Mouse (Mus musculus) frontal cortex, postnatal 36 days (tissue): Measurements from ENCODE around the gene 2210011C24Rik.
"Not testable (repeated sequence)": the region's sequence is repeated elsewhere in the genome, so short reads cannot be mapped to it uniquely, and the experiment has no call there.

ENCODE experiments used
- DNase-seq, 2 experiments: peaks; one replicate each; pipeline ENCODE4 v3.0.0; 2022; ENCODE audit warnings: low spot score in 2 of 2

2210011C24Rik gene

DNA sequence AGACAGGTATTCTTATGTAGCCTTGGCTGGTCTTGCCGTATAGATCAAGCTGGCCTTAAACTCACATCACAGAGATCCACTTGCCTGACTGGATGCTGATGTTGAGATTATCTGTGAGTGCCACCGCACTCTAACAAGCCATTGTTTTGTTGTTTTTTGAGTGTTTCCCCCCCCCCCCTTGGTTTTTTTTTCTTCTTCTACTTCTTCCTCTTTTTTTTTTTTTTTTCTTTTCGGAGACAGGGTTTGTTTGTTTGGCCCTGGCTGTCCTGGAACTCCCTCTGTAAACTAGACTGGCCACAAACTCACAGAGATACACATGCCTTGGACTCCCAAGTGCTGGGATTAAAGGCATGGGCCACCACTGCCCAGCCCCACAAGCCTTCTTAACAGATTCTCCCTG lies 17.9 kb downstream of the 2210011C24Rik start:
- DNase-seq = no peak

DNA sequence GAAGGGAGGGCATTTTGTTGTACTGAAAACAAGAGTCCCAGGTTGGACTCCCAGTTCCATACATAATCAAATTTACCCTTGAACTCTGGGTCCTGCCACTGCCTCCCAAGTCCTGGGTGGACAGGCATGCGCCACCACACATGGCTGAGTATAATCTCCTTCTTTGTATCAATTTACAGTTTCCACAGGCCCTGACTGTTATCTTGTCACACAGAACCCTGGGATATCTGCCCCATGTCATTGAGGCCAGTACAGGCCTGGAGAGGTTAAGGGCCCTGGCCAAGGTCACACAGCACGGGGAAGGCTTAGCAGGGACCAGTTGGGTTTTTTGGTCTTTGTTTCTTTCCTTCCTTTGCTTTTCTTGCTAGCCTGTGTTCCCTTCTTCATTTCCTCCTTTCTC lies 19.5 kb downstream of the 2210011C24Rik start:
- DNase-seq = no peak

DNA sequence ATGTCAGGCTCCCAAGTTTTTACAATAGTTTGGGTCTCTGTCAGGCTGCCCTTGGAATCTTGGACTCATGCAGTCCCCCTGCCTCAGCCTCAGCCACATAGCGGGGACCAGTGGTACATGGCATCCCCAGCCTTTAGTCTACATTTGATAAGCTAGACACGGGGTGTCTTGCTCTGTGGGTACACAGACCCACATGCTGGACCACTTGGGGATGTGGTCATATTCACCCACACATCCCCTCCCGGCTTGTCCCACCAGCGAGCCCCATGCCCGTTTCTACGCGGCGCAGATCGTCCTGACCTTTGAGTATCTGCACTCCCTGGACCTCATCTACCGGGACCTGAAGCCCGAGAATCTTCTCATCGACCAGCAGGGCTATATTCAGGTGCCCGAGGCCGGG lies 21.8 kb downstream of the 2210011C24Rik start:
- DNase-seq = no peak

DNA sequence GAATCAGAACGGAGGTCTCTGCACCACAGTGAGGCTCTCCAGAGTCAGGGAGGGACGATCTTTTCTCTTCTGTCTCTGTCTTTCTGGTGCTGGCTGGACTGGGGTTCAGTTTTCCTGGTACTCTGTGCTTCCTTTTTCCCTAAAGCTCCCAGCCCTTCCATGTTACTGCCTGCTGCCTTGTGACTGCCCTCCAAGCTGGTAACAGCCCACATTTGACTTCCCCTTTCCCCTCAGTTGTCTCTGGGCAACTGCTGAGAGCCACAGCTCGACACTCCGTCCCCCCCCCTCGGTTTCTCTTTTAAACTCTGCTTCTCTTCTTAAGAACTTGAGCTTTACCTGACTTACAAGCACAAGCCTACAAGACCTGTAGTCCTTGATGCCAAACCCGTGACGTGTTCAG lies 22.7 kb downstream of the 2210011C24Rik start:
- DNase-seq = no peak

DNA sequence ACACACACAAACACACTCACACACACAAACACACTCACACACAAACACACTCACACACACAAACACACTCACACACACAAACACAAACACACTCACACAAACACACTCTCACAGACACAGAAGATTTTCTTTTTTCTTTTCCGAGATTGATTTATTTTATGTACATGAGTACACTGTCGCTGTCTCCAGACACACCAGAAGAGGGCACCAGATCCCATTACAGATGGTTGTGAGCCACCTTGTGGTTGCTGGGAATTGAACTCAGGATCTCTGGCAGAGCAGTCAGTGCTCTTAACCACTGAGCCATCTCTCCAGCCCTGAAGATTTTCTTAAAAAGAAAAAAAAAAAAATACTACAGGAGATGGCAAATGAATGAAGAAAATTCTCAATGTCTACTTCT lies 28.7 kb downstream of the 2210011C24Rik start:
- DNase-seq = not testable (repeated sequence)

DNA sequence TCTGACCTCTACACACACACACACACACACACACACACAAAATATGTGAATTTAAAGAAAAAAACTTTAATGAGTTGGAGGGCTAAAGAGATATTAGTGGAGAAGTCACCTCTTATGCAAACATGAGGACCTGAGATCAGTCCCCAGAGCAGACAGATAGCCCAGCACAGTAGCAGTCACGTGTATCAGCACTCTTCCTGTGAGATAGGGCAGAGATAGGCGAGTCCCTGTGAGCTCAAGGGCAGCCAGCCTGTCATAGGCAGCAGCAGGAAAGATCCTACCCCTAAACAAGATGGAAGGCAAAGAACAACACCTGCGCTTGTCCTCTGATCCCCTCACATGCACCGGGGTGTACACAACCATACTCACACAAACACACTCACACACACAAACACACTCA lies 29.5 kb downstream of the 2210011C24Rik start:
- no peak for DNase-seq

DNA sequence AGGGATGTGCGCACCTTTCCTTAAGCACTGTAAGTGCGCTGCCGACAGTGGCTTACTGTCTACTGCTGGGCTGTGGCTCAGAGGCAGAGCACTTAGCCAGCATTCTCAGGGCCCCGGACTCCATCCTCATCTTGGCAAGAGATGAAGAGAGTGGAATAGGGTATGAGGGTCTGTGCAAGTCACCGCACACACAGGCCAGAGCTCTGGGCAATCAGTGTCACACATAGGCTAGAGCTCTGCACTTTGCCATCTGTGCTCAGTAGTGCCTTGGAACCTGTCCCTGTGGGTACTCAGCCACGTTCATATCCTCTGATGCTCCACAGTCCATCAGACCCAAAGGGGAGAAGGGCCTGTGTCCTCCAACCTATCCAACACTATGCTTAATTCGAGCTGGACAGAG lies 30.4 kb downstream of the 2210011C24Rik start:
- no peak for DNase-seq

DNA sequence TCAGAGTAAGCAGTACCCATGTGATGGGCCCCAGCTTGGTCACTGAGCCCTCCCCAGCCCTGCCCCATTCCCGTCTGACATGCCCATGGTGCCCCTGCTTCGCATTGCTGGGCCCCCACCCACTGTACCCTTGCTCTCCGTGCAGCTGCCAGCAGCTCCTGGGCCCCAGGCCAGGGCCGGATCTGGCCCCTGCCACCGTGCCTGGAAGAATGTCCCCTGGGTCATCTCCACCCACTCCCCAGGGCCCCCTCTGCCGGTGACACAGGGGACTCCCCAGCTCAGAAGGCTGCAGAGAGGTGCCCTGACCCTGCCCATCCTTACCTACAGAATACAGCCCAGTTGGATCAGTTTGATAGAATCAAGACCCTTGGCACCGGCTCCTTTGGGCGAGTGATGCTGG lies 31.1 kb downstream of the 2210011C24Rik start:
- no peak for DNase-seq

DNA sequence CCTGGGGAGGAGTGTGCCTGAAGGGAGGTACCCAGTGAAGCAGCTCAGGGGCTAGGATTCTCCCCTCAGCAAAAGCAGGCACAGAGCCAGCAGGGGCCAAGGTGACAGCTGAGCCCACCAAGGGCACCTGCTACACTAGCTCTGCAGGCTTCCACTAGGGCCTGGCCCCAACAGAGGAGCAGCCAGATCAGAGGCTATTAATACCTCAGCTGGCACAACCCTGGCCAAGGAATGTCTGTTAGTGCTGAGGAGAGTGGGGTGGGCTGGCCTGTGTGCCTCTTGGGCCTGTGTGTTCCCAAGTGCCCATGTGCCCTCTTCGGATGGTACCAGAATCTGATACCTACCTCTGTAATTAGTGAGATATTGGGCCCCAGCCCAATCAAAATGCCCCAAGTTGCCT lies 31.7 kb downstream of the 2210011C24Rik start:
- no peak for DNase-seq

DNA sequence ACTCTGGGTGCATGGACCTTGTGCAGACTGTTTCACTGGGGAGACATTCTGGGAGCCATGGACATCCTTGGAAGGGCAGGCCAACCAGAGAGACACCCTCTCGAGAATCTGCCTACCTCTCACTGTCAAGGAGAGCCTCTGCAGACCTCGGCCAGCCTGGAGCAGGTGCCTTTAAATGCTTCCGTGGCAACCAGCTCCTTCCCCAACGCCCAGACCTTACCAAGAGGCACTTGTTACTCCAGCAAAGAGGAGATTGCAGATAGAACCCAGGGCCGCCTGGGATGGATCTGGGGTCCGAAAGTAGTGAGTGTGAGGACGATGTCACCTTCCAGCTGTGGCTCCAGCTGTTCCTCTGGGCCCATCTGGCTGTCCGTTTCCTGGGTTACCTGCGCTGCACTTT lies 33.8 kb downstream of the 2210011C24Rik start:
- DNase-seq = no peak

DNA sequence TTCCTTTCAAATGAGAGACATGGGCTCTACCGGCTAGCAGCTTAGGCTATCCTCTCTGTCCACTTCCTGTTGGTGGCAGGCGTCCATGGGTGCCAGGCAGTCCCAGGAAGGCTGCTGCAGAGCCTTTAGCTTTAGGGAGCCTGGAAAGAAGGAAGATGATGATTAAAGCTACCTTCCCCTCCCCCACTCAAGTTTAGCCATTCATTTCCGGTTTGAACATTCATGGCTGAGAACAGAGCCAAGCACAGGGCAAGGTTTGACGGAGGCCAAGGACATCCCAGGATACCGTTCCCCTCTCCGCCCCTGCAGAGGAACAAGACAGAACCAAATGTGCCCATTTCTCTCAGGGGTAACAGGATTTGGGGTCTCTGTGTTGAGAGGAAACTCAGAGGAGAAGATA lies 34.3 kb downstream of the 2210011C24Rik start:
- DNase-seq = no peak

DNA sequence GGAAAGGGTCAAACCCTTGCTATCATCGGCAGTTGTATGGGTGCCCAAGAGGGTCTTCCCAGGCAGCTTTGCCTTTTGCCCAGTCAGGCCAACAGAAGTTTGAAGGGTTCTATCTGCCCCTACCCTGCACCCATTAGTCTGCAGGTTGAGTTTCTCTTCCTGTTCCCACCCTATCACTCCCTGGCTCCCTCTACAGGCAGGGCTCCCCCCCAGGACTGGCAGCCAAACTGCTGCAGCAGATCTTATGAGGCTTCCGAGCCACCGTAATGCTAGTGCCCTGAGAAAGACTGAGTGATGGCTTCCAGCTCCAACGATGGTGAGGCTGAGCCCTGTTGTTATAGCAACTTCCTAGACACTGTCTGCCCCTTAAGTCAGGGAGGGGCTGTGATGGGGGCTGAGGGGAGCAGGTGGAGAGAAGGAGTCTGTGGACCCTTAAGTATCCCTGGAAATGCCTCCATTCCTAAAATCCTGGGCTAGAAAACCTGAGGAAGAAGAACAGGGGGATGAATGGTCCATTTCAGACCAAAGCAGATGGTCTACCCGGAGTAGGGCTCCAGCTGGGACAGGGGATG lies 35.1 kb downstream of the 2210011C24Rik start:
- DNase-seq = no peak

DNA sequence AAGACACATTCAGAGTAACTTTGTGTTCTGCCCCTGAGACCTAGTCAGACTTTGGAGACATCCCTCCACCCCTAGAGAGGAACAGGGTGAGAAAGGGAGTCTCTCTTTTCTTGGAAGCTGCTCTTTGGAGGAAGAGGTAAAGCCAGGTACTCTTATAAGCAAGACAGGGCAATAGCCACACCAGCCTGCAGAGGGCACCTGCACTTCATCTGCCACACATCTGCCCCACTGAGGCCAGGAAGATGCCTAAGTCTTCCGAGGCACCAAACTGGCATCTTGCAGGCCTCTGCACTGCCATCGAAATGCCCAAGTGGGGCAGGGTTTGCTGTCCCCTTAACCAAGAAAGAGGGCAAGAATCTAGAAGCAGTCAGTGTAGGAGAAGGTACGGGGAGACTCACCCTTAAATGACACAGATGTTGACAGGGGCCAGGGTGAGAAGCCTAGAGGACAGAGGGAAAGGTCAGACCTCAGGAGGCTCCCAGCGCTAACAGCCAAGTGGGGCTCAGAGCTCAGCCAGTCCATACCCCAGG lies 35.8 kb downstream of the 2210011C24Rik start:
- no peak for DNase-seq

DNA sequence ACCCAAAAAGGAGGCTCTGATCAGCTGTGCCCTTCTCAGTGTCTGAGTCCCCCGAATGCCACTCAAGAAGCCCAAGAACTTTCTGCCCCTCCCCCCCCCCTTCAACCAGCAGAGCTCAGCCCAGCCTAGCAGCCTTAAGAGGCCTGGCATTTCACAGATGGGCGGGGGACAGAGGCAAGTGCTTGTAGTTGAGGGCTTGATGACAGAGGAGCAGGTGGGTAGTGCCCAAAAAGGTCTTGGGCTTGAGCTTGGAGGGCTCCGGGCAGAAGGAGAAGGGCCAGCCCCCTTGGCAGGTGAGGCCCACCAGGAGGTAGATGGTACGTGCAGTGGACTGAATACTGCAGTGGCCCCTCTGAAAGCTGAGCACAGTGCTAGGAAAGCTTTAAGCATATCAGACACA lies 37.5 kb downstream of the 2210011C24Rik start:
- no peak for DNase-seq

DNA sequence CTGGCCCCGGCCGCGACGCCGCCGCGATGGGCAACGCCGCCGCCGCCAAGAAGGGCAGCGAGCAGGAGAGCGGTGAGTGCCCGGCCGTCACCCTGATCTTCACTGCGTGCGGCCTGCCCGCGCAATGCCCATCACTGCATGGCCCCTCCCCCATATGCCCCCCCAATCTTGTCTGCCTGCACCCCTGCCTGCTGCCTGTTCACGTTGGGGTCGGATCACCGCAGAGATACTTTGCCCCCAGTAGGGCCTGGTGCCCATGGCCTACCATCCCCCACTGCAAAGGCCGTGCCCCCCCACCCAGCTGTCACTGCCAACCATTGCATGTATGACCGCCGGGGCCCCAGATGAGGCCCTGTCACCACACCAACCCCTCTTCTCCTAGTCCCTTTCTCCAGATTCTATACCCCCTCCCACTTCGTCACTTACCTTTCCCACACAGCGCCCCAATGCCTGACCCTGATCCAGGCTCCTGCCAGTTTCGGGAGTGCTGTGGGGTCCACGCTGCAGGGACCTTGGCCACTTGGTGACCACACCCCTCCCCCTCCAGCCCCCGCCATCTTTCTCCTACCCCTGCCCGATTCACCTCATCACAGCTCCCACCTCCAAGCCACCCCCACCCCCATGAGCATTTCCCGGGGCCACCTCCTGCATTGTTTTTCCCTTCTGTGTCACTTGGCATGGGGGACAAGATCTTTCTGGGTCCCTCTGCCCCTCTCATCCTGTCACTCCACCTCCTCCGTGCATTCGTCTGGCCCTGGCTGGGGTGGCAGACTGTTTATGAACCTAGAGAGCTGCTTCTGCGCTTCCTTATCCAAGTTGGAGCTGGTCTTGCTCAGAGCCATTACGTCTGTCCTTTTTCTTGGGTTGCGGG lies 38.6 kb downstream of the 2210011C24Rik start:
- DNase-seq = no peak

DNA sequence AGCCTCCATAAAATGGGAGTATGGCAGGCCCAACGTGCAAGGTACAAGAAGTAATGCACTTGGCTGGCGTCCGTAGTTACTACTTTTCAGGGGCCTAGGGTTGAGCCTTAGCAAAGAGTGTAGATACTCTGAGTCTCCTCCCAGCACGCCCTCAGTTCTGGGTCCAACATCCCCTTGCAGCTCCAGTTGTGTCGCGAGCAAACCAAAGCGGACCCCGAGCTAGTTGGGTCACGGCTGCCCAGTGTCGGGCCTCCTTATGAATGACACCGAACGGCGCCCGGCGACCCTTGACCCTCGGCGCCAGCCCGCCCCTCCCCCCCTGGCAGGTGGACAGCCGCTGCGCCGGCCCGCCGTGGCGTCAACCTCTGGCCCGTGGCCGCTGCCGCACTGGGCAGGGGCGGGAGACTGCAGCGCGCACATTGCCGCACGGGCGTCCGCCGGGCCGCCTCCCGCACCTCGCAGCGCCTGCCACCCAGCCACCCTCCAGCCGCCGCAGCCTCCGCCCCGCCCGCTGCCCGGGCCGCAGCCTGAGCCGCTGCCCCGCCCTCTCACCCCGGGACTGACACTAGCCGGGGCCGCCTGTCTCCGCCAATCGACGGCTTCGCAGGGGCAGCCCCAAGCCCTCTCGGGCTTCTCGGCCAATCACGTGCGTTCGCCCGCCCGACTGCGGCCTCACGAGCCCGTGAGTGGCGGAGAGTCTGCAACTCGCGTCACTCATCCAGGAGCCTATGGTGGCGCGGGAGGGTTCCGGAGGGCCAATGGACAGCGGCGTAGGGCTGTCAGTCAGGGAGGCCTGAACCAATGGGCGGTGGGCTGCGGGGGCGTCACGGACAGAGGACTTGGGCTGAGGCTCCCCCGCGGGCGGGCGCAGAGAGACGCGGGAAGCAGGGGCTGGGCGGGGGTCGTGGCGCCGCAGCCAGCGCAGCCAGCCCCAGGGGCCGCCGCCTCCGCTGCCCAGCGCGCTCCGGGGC lies 39.5 kb downstream of the 2210011C24Rik start, which contains the start of gene Prkaca:
Gene Prkaca, plus strand, starts transcription at position 844 of the 971 bp plus-strand sequence.
- peak; percentile 99 for DNase-seq

DNA sequence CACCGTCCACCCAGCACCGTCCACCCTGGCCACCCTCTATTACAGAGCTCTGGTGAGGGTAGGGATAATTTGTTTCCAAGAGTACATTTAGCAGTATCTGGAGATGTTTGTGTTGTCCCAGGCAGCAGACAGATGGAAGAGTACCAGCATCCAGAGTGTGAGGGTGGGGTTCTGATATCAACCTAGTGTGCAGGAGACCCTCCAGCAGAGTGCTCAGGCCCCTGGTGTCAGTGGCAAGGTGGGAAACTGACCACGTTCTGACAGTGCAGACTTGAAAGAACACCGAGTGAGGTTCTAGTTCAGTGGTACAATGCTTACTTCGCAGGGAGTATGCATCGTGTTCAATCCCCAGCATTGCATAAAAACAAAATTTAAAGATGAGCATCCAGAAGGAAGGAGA lies 40.3 kb downstream of the 2210011C24Rik start:
- no peak for DNase-seq

DNA sequence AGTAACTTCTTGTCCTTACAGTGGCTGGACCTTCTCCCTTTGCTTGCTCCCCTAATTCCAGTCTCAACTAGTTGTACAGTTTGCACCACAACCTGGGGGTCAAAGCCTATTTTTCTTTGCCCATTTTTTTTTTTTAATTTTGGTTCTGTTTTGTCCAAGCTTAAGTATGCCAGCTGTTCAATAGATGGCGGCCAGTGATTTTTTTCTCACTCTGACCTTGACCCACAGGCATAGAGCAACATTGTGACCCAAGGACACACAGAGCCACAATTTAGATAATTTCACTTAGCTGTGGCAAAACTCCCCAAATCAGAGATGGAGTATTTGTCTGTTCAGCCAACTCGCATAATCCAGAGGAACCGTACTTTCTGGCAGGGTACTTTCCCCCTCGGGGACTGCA lies 40.9 kb downstream of the 2210011C24Rik start:
- DNase-seq = no peak

DNA sequence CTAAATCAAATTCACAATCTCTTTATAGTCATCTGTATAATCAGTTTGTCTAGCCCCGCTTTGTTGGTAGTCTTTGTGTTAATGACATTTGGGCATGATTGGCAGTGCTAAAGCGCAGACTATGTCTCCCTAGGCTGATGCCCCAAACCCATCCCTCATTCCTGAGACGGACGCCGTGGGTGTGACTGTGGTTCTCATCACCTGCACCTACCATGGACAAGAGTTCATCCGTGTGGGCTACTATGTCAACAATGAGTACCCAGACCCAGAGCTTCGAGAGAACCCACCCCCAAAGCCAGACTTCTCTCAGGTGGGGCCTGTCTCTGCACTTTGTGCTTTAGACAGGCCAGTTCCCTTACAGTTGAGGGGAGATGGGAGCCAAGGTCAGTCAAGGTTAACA lies 44.3 kb downstream of the 2210011C24Rik start:
- DNase-seq = no peak

DNA sequence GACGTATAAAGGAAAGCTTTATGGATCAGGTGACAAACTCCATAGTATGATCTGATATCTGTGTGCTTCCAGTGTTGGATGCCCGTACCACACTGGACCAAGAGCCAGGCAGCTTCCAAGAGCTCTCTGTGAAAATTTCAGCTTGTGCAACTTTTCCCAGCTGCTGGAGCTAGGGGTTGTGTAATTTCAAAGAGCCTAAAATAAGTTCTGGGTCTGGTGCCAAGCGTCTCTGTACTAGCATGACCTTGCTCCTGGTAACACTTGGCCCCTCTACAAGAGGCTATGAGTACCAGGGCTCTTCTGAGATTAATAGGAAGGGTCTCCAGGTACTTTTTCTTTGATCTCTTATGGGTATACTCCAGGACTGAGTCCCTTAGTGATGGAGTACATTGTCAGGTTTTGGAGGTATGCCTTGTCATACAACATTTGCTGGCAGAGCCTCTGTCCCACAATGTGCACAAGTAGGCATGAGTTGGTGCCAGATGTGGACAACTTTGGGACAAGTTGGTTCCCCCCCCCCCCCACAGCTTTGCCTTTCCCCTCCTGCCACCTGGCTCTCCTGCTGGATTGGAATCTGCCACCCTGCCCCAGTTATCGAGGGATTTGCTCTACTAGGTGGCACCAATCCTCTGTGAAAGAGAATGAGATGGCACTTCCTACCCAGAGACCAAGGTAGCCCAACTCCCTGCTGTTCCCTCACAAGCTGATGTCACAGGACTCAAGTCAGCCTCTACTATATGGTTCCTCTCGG lies 47.8 kb downstream of the 2210011C24Rik start:
- no peak for DNase-seq
